Mouse (Mus musculus): ENCODE measurements around the gene Tspan15.

GRCm38 (mm10) chr10:62231811-62232210, 760 bp upstream of the Tspan15 start:
- no peak for TF ChIP-seq ZNF384 (IDR thresholded peaks at IDR 0.05; ENCODE audit: low read depth, low read length)
- no peak for TF ChIP-seq CHD2 (IDR thresholded peaks at IDR 0.05; ENCODE audit: low read depth, low read length)
- TF ChIP-seq MAFK (IDR thresholded peaks at IDR 0.05; ENCODE audit: insufficient read depth, low read depth, low read length): no peak
- no peak for TF ChIP-seq ZC3H11A (IDR thresholded peaks at IDR 0.05; ENCODE audit: borderline replicate concordance, low read depth, low read length)
- no peak for TF ChIP-seq HCFC1 (IDR thresholded peaks at IDR 0.05; ENCODE audit: borderline replicate concordance, insufficient read depth, low read length)

Data from ES-E14 (cell line).